Mouse (Mus musculus): ENCODE results near the gene Lzts2. TPM values are rescaled to one million over a fixed set of nuclear protein-coding genes. Genes with fewer than 3 reads are reported as not detected.

The Lzts2 gene
- polyA plus RNA-seq, 1 experiment from 2014 or later, result 26.2 TPM

- ATAC-seq, result no peak
- WGBS, result 6% methylated on average over 21 of the region's 21 CpGs
- H3K9ac ChIP-seq (ENCODE audit: low read depth, low read length), result no peak overlapping the region
- no peak for TF ChIP-seq CTCF (IDR thresholded peaks at IDR 0.05; ENCODE audit: low read depth)
- H3K4me3 ChIP-seq (ENCODE audit: low read depth, low read length), result no peak overlapping the region
- peaks cover 44% of the 10 kb centered on the region for H3K27me3 ChIP-seq (replicated peaks; ENCODE audit: control insufficient read depth, insufficient read depth, low read length)
- H3K4me2 ChIP-seq (replicated peaks; ENCODE audit: low read depth), result no peak overlapping the region
- no peaks in the 10 kb centered on the region for H3K36me3 ChIP-seq (ENCODE audit: control insufficient read depth, insufficient read depth)
- no peaks in the 10 kb centered on the region for H3K4me1 ChIP-seq (replicated peaks; ENCODE audit: control insufficient read depth, insufficient read depth, low read length)
- no peaks in the 10 kb centered on the region for H3K9me3 ChIP-seq (ENCODE audit: control insufficient read depth)
- no peak overlapping the region for H3K27ac ChIP-seq (ENCODE audit: low read depth, low read length)
These were observed 51.0 kb downstream of the Lzts2 start for GRCm38 (mm10) chr19:45065226-45065625.

- no peak overlapping the region for H3K9ac ChIP-seq (ENCODE audit: low read depth, low read length)
- no peak overlapping the region for H3K4me2 ChIP-seq (replicated peaks; ENCODE audit: low read depth)
- H3K27ac ChIP-seq (ENCODE audit: low read depth, low read length), result no peak overlapping the region
- H3K27me3 ChIP-seq (replicated peaks; ENCODE audit: control insufficient read depth, insufficient read depth, low read length), result peaks cover 44% of the 10 kb centered on the region
- 27% methylated on average over 17 of the region's 17 CpGs for WGBS
- ATAC-seq, result no peak
- no peaks in the 10 kb centered on the region for H3K9me3 ChIP-seq (ENCODE audit: control insufficient read depth)
- TF ChIP-seq CTCF (IDR thresholded peaks at IDR 0.05; ENCODE audit: low read depth), result no peak
- no peak overlapping the region for H3K4me3 ChIP-seq (ENCODE audit: low read depth, low read length)
- no peaks in the 10 kb centered on the region for H3K4me1 ChIP-seq (replicated peaks; ENCODE audit: control insufficient read depth, insufficient read depth, low read length)
- no peaks in the 10 kb centered on the region for H3K36me3 ChIP-seq (ENCODE audit: control insufficient read depth, insufficient read depth)
These were observed 53.0 kb downstream of the Lzts2 start for GRCm38 (mm10) chr19:45067170-45067569.

- no peak for TF ChIP-seq CTCF (IDR thresholded peaks at IDR 0.05; ENCODE audit: low read depth)
- Histone ChIP-seq H3K36me3 (ENCODE audit: control insufficient read depth, insufficient read depth) (no peaks in the 10 kb centered on the region), H3K27ac (ENCODE audit: low read depth, low read length) (no peak overlapping the region), H3K4me3 (ENCODE audit: low read depth, low read length) (no peak overlapping the region), H3K9ac (ENCODE audit: low read depth, low read length) (no peak overlapping the region), H3K9me3 (ENCODE audit: control insufficient read depth) (no peaks in the 10 kb centered on the region), H3K4me1 (replicated peaks; ENCODE audit: control insufficient read depth, insufficient read depth, low read length) (no peaks in the 10 kb centered on the region), H3K27me3 (replicated peaks; ENCODE audit: control insufficient read depth, insufficient read depth, low read length) (peaks cover 44% of the 10 kb centered on the region), H3K4me2 (replicated peaks; ENCODE audit: low read depth) (no peak overlapping the region)
- WGBS, result 79% methylated on average over 7 of the region's 7 CpGs
- ATAC-seq, result no peak
These were observed 53.7 kb downstream of the Lzts2 start for GRCm38 (mm10) chr19:45067758-45068510.

- H3K9ac ChIP-seq (ENCODE audit: low read depth, low read length), result peak overlapping the region; percentile 61
- peak overlapping the region; percentile 90 for H3K27ac ChIP-seq (ENCODE audit: low read depth, low read length)
- 6% methylated on average over 20 of the region's 20 CpGs for WGBS
- H3K36me3 ChIP-seq (ENCODE audit: control insufficient read depth, insufficient read depth), result no peaks in the 10 kb centered on the region
- peaks cover 4% of the 10 kb centered on the region; the same call in 1 of the 2 replicates for H3K4me1 ChIP-seq (replicated peaks; ENCODE audit: control insufficient read depth, insufficient read depth, low read length)
- no peaks in the 10 kb centered on the region for H3K9me3 ChIP-seq (ENCODE audit: control insufficient read depth)
- peak; percentile 86 for TF ChIP-seq CTCF (IDR thresholded peaks at IDR 0.05; ENCODE audit: low read depth)
- H3K27me3 ChIP-seq (replicated peaks; ENCODE audit: control insufficient read depth, insufficient read depth, low read length), result peaks cover 32% of the 10 kb centered on the region
- ATAC-seq, result no peak
- peak overlapping the region; percentile 47 for H3K4me3 ChIP-seq (ENCODE audit: low read depth, low read length)
- peak overlapping the region; percentile 92 for H3K4me2 ChIP-seq (replicated peaks; ENCODE audit: low read depth)
These were observed 59.8 kb downstream of the Lzts2 start for GRCm38 (mm10) chr19:45073871-45074542.

GRCm38 (mm10) chr19:45074580-45075322 lies 60.5 kb downstream of the Lzts2 start, which contains the start of gene Kazald1:
TSS of gene Kazald1 (plus strand) at chr19:45075241.
- H3K27me3 ChIP-seq (replicated peaks; ENCODE audit: control insufficient read depth, insufficient read depth, low read length), result peaks cover 32% of the 10 kb centered on the region
- WGBS, result under 1% methylated on average over 45 of the region's 45 CpGs
- TF ChIP-seq CTCF (IDR thresholded peaks at IDR 0.05; ENCODE audit: low read depth), result no peak; the same call in 1 of the 2 replicates

More at GRCm38 (mm10) chr19:45074580-45075322, 60.5 kb downstream of the Lzts2 start, which contains the start of gene Kazald1:
- no peaks in the 10 kb centered on the region for H3K9me3 ChIP-seq (ENCODE audit: control insufficient read depth)
- H3K9ac ChIP-seq (ENCODE audit: low read depth, low read length), result peak within 1 kb of the TSS; percentile 61
- peak within 1 kb of the TSS; percentile 47 for H3K4me3 ChIP-seq (ENCODE audit: low read depth, low read length)
- peak; percentile 83 for ATAC-seq
- peak within 1 kb of the TSS; percentile 90 for H3K27ac ChIP-seq (ENCODE audit: low read depth, low read length)
- peak within 1 kb of the TSS; percentile 92 for H3K4me2 ChIP-seq (replicated peaks; ENCODE audit: low read depth)
- peaks cover 4% of the 10 kb centered on the region; the same call in 1 of the 2 replicates for H3K4me1 ChIP-seq (replicated peaks; ENCODE audit: control insufficient read depth, insufficient read depth, low read length)
- H3K36me3 ChIP-seq (ENCODE audit: control insufficient read depth, insufficient read depth), result no peaks in the 10 kb centered on the region
